16 mouse cellular contexts compared by ENCODE assay signal in genomic region chr6:97112177-97112576, GRCm38 (mm10). TPM values are rescaled to one million over a fixed set of nuclear protein-coding genes. Genes with fewer than 3 reads are reported as not detected.
A peak's percentile ranks its signal among the peaks of the same experiment; 100 is the strongest.
DNase-seq lines count a peak whose midpoint lies in the region; ATAC-seq and TF ChIP-seq lines count a peak whose summit lies in the region.
"Had no signal": no experiment of that assay in that cellular context is flagged by ENCODE, and none has a peak within 500 bp of the region (broad histone marks: within the 10 kb centered on the region; RNA-seq: fewer than 3 reads in every experiment).

No protein-coding gene starts in this region.

- no peak for TF ChIP-seq POLR2A in brain, embryonic 14.5 days (IDR thresholded peaks at IDR 0.05; ENCODE audit: borderline replicate concordance, extremely low read depth, insufficient read depth, insufficient read length, poor library complexity, severe bottlenecking)

- TF ChIP-seq CTCF in brain, embryonic 14.5 days (IDR thresholded peaks at IDR 0.05; ENCODE audit: borderline replicate concordance, extremely low read depth, insufficient read depth, insufficient read length), result no peak

- intact Hi-C loops in heart, postnatal 36 days (cut with DNase I), result no loop called here

- ATAC-seq in frontal cortex, adult (ENCODE audit: low TSS enrichment), result peak; percentile 77

- no peak for DNase-seq in frontal cortex, adult 2 months (ENCODE audit: extremely low spot score in 1 of 2, low spot score in 1 of 2)
- DNase-seq in brain, adult 2 months (ENCODE audit: low read depth, low spot score), result peak; percentile 60
- peak; percentile 85 for DNase-seq in brain, embryonic 14.5 days (ENCODE audit: low read depth)
- peak; percentile 30 to 57 for DNase-seq in layer of hippocampus, postnatal 10 days (ENCODE audit: low spot score in 2 of 2)
- no peak for DNase-seq in heart, postnatal 36 days
- no peak for DNase-seq in kidney, adult 11 months
- DNase-seq: gastrocnemius, postnatal 36 days; kidney, adult 2 months; kidney, postnatal 10 days; lung, adult 18-20 months; midbrain, embryonic 14.5 days had no signal

RNA-seq across cellular contexts. Expression of gene Eogt, which starts 36.8 kb away (rescaled TPM):
- polyA plus RNA-seq in frontal cortex, adult 2 months (2012; rRNA removed), result 31.4 and 33.8 TPM in 2 replicates
- polyA plus RNA-seq in brain, embryonic 14.5 days (2012; rRNA removed), result 12.6 and 15.8 TPM in 2 replicates
- 10 to 100 TPM; 32.2 to 35.2 TPM for total RNA-seq in layer of hippocampus, postnatal 10 days (2021)
- 10 to 100 TPM; 14.5 to 17.0 TPM for total RNA-seq in heart, postnatal 36 days (2021)

RNA-seq across cellular contexts. Expression of gene Fam19a4, which starts 52.0 kb away (rescaled TPM):
- polyA plus RNA-seq in frontal cortex, adult 2 months (2012; rRNA removed), result 0.38 and 0.48 TPM in 2 replicates
- polyA plus RNA-seq in brain, embryonic 14.5 days (2012; rRNA removed), result 1.4 and 2.3 TPM in 2 replicates
- total RNA-seq in layer of hippocampus, postnatal 10 days (2021), result under 1 TPM; 0.33 to 0.55 TPM
- total RNA-seq in heart, postnatal 36 days (2021), result not detected
- total RNA-seq: heart, adult 8-10 months; hematopoietic stem cell, adult 5-6 weeks; liver, adult 2 months; neutrophil, adult 5-6 weeks had no signal
- polyA plus RNA-seq: kidney, adult 2 months; liver, adult 2 months had no signal

Comparison
In these comparisons a context has a peak if more than half of its experiments do, and no peak if none do; other contexts are left out.
1. DNase-seq: peak in brain, adult 2 months (single experiment), brain, embryonic 14.5 days (single experiment) and layer of hippocampus, postnatal 10 days (2 of 2); none in frontal cortex, adult 2 months (0 of 2), heart, postnatal 36 days (0 of 2) and kidney, adult 11 months (single experiment).